Mouse (Mus musculus) stomach, postnatal 0 days (tissue): ENCODE measurements around the gene Cd55b.

Experiments
- CTCF ChIP-seq: IDR thresholded peaks from 2 replicates; pipeline ENCODE4 v1.5.1; 2016; ENCODE audit warnings: antibody characterized with exemption, low read depth, mild to moderate bottlenecking, moderate library complexity
- EP300 ChIP-seq: optimal IDR thresholded peaks from 2 replicates; pipeline ENCODE3; 2016; ENCODE audit warnings: antibody characterized with exemption

GRCm38 (mm10) chr1:130377726-130378429 lies 44.9 kb downstream of the Cd55b start:
- no peak for TF ChIP-seq CTCF
- TF ChIP-seq EP300: no peak
